Mouse (Mus musculus) kidney, postnatal 25 days (tissue): ENCODE data around the gene Cant1.

Experiments used
- DNase-seq, 2 experiments: peaks; one replicate each; pipeline ENCODE4 v3.0.0; 2021; ENCODE audit warnings: mixed read lengths in 2 of 2

The Cant1 gene

DNA sequence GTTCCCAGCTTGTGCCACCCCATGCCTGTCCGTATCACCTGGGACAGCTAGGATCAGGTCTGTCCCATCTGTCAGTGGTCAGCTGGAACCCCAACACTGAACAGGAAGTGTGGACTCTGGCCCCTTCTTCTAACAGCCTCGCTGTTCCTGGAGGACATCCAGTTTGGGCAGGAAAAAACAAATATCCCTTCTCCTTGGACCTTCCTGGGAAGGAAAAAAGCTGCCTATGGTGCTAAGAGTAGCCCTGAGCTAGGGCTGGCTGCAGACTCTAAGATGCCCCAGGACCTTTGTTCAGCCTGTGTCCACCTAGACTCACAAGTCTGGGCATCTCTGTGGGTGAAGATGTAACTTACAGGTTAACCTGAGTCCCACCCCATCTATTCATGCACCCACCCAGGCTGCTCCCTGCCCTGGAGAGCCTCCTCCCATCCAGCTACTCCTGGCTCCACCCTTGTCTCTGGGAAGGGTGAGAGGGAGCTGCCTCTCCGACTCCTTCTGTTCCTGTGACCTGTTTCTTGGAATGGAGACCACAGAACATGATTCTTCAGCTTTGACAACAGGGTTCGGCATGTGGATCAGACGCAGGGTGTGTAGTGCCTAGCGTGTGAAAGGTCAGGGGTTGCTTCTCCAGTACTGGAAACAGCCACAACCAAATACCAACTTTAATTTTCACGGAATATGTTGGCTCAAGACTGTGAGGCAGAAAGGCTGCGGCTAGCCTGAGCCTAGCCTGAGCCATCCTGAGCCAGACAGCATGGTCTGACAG is 10.2 kb upstream of the Cant1 start:
- DNase-seq: peak; percentile 52 to 68

DNA sequence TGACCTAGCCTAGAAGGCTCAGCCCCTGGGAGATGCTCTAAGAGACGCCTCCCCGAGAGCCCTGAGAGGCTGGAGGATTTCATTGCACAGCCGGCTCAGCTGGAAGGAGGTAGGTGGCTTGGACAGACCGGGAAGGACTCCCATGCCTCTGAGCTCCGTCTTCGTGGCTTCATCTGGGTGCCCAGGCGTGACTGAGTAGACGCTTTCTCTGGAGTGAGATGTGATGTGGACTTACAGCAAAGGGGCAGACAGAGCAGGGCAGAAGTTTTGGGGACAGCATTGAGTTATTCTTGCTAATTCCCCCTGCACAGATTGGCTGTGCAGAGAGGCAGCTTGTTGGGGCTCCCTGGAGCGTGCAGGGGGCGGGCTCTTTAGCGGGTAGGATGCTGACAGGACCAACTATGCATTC is 9.6 kb upstream of the Cant1 start:
- no peak for DNase-seq

DNA sequence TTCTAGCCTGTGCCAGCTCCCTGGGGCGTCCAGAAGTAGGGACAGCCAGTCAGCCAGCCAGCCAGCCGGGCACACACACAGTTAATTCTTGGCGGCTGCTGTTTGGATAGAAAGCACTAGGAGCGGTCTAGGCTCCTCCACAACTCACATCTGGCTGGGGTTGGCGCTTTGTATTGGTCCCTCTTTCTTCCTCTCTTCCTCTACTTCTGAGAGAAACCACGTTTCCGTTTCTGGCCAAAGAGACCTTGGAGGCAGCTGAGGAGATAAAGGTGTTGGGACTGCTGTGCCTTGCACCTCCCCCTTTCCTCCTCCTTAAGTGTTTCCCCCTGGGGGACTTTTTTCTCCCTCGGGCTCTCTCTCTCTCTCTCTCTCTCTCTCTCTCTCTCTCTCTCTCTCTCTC is 9.1 kb upstream of the Cant1 start, which contains the start of gene C1qtnf1:
C1qtnf1 (plus strand) TSS at position 218 of the 400 bp plus-strand sequence.
- DNase-seq: no peak

DNA sequence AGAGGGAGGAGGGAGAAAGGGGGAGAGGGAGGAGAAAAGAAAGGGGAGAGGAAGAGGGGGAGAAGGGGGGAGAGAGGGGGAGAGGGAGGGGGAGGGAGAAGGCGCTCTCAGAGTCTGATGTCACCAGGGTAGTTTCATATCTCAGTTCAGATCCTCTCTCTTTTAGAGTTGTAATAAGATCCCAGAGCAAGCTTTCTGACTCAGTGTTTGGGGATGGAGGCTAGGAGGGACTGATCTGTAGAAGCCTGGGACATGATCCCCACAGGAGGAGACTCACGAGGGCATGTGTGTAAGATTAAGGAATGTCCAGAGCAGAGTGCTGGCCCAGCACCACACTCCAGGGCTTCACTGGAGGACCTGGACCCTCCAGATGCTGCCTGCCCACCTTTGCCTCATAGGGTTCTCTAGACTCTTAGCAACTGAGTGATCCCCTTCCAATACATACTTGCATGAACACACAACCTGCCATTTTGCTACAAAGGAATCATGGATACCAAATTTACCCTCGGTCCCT is 8.4 kb upstream of the Cant1 start:
- DNase-seq: no peak

DNA sequence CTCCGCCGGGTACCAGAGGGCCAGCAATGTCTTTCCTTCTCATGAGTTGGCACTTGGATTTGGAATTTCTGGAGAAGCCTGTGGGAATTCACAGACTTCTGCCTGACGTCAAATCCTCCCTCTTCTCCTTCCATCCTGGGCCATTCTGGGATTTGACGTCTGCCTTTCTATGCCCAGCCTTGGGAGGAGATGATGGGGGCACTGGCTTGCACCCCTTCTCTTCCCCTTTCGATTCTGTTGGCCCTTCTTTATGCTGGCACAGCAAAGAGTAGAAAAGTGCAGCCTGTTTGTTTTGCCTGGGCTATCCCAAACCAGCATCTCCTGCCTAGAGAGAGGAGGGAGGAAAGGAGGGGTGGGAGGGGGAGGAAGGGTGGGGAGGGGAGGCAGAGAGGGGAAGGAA is 7.9 kb upstream of the Cant1 start:
- DNase-seq: no peak

DNA sequence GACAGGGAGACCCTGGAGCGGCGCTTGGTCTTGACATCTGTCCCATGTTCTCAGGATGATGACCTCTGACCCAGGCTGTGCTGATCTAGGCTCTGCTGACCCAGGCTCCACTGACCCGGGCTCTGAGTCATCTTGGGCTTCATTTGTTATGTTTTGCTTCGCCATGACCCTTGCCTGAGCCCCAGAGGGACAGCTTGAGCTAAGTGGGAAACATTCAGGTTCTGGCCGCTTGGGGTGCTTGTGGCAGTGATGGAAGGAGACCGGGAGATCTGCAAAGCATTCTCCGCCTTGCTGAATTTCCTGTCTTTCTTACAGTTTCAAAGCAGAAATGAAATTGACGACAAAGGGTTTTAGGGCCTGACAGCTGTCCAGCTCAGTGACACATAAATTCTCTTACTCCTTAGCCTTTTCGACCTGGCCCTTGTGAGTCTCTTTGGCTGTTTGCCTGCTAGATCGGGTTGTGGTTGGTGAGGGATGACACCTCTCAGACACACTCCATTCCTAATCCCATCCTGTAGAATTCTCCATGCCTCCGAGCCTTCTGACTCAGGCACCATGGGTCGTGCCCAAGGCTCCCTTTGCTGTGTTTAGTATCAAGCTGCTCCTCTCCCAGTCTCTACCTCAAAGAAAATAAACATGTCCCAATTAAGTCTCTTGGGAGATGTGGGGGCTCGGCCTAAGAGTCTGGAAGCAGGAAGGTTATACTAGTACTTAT is 5.9 kb upstream of the Cant1 start:
- peak; percentile 48 to 68 for DNase-seq

DNA sequence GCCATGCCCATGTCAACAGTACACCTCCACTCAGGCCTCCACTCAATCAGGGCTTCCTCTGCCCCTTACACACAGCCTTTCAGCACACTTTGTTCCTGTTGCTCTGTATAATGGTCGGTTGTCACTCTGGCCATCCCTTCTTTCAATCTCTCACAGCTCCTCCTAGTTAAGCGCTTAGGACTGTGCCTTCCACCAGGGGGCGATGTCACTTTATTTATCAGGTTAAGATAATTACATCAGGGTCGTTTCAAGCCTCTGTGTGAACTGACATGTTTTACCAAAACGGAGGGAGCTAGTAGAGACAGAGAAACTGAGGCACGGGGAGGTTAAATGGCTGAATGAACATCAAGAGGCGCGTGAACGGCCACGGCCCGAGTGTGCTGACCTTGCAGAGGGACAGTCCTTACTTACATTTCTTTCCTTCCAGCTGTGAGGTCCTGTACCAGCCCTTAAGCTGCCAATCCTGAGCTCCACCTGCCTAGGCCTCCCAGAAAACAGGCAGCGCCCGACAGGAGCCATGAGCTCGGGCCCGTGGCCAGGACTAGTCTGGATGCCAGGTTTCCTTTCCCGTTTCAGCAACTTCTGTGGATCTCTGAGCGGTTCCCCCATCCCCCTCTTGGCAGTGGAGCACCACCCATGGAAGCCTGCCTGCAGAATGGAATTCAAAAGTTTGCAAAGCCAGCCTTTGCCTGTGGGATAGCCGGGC is 4.5 kb upstream of the Cant1 start:
- peak; percentile 87 to 92 for DNase-seq

DNA sequence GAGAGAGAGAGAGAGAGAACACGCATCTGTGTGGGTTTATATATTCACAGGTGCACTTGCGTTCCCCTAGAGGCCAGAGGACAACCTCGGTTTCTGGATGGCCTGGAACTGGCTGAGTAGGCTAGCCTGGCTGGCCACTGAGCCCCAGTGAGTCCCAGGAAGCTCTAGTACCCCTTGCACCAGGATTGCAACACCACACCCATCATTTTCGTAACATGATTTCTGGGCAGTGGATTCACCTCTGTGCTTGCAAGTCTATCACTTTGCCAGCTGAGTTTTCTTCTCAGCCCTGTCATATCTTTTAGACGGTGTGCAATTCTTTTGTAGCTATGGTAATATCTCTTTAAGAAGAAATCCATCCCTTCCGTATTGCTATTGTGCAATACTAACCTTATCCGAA is 1.4 kb upstream of the Cant1 start:
- no peak for DNase-seq

DNA sequence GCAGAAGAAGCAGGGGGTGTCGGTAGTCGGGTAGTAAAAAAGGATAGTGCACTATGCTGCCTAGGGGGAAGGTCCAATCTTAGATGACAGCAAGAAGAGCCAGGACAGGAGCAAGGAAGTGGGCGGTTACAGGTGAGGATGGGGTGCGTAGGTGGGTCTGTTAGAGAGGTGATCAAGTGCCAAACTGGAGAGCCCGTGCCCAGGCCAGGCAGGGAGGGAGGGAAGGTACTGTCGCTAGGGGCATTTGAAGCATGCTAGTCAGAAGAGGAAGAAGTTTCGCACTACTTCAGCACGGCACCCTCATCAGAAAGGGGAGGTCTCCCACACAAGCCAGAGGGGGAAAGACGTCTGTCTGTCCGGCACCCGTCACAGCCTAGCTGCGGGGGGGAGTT is 448 bp downstream of the Cant1 start:
- DNase-seq: no peak

DNA sequence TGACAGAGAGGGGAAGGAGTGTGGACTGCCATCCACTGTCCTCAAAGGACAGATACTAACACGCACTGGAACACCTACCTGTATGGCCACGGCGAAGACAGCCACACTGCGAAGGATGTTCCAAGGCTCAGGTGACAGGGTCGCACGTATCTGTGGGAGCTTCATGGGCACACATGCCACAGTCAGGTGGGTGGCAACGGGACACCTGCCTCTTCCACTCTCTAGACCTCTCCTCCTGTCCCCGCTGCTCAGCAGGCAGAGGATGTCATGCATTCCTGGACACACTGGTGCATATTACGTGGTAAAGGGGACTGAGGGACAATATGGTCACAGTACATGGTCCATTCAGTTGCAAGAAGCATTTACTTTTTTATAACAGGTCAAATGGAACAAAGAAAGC is 1.4 kb downstream of the Cant1 start:
- DNase-seq: no peak

DNA sequence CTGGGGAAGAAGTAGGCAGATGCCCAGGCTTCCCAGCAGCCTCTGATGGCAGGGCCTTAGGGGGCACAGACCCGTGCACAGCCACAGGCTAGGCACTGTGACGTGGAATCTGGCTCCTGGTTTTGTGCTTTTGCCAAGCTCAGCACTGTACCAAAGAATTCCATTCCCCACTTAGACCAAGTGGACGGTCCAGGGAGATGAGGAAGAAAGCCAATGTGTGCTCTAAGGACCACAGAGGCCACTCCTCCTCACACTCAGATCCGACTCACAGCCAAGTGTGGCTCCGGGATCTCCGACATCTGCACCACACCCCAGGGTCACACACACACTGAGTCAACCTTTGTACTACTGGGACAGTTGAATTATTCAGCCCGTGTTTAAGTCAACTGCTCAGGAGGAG is 2.8 kb downstream of the Cant1 start:
- peak in 1 of 2 experiments; percentile 69 for DNase-seq

DNA sequence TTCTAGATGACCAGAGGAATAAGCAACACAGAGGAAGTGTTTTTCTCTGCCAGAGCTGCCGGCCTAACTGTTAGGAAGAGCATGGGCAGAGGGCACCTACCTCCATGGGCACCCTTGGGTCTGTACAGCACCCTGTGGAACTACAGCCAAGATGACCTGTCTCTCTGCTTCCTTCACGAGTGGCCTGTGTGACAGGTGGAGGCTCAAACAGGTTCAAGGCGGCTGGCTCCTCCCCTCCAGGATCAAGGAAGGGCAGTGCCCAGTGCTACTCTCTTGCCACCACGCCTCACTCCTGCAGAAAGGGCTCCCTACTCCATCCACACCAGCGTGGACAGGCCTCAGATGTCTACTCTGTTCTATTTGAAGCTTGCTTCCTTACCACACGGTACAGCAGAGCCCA is 3.3 kb downstream of the Cant1 start:
- DNase-seq: peak in 1 of 2 experiments; percentile 71

DNA sequence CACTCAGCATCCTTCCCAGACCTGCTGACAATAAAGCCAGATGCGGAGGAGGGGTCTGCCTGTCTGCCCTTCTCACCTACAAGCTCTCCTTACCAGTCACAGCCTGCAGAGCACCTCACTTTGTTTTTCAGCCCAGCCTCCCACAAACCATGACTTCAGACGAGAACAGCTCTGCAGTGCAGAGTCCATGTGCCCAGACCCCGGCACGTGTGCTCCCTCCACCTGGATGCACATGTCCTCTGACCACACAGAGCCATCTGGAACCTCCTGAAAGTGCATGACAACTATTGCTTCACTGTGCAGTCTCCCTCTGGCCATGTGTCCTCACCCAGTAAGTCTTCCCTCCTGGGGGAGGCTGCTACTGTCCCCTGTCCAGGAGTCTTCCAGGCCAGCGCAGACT is 4.6 kb downstream of the Cant1 start:
- peak in 1 of 2 experiments; percentile 75 for DNase-seq

DNA sequence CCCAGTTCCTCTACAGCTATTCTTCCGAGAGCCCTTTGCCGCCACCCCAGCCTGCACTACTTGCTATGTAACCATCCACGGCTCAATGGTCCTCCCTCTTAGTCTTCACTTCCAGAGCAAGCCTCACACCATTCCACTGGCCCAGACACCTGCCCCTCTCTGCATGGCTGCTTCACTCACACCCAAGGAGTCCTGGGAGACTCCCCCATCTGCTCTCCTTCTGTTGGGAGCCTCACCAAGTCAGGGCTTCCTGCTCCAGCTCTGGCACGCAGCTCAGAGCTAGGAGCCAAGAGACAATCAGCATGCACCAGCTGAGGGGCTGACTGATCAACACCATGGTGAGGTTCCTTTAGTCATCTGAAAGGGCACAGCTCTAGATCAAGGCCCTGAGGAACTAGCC is 5.8 kb downstream of the Cant1 start:
- DNase-seq: peak; percentile 39 to 71

DNA sequence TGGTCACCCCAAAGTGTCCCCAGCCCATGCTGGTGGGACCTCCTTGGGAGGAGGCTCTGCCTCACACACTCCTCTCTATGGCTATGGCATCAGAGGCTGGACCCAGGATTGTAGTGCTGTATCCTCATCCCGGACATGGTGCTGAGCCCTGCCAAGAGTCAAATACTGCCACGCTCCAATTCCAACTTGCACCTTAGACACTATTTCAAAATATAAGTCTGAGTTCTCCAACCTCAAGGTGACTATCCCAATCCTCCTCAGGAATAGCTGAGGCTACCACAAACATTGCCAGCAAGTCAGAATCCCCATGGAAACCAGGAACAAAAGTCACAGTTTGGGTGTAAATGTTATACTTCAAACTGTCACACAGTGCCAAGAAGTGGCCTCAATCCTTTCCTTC is 6.3 kb downstream of the Cant1 start:
- peak; percentile 49 to 77 for DNase-seq

DNA sequence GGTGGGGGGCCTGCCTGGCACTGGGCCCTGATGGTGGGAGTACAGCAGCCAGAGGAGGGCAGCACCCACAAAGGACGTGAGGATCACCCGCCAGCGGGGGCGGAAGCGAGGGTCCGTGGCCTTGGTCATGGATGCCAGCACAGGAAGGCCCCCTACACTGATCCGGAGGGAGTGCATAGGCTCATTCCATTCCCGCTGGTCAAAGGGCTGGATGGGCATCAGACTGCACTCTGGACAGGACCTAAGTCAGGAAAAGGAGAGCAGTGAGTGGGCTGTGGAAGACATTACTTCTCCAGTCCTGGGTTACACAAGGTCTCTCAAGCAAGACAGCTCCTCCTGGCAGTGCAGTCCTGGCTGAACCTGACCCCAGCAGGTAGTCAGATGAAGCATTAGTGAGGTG is 7.6 kb downstream of the Cant1 start:
- peak; percentile 40 to 84 for DNase-seq

DNA sequence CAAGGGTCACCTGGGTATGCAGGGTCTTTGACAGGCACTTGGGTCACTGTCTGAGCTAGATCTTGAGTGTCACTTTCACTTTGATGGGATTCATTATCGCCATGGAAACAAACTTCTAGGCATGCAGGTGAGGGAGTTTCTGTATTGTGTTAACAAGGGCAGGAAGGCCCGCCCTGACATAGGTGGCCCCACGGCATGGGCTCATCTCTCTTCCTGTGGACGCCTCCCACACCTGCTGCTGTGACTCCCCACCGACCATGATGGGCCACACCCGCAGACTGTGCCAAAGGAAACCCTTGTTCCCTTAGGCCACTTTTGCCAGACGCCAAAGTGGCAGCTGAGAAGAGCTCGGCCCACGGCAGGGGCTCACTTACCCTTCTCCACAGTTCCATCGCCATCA is 8.4 kb downstream of the Cant1 start:
- DNase-seq: no peak

DNA sequence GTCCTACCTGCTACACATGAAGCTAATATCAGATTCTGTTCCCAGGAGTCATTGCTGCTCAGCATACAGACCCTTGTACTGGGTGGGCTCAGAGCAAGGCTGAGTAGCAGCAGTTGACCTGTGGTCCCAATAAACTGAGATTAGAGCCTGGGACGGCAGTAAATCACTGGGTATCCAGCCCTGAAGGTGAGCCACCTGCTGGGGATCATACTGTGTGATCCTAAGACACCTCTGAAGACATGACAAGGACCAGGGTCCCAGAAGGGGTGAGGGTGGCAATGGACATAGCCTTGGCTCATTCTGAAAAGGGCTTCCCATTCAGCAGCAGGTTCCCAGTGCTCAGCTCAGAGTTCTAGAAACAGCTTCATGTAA is 8.8 kb downstream of the Cant1 start:
- DNase-seq: no peak

DNA sequence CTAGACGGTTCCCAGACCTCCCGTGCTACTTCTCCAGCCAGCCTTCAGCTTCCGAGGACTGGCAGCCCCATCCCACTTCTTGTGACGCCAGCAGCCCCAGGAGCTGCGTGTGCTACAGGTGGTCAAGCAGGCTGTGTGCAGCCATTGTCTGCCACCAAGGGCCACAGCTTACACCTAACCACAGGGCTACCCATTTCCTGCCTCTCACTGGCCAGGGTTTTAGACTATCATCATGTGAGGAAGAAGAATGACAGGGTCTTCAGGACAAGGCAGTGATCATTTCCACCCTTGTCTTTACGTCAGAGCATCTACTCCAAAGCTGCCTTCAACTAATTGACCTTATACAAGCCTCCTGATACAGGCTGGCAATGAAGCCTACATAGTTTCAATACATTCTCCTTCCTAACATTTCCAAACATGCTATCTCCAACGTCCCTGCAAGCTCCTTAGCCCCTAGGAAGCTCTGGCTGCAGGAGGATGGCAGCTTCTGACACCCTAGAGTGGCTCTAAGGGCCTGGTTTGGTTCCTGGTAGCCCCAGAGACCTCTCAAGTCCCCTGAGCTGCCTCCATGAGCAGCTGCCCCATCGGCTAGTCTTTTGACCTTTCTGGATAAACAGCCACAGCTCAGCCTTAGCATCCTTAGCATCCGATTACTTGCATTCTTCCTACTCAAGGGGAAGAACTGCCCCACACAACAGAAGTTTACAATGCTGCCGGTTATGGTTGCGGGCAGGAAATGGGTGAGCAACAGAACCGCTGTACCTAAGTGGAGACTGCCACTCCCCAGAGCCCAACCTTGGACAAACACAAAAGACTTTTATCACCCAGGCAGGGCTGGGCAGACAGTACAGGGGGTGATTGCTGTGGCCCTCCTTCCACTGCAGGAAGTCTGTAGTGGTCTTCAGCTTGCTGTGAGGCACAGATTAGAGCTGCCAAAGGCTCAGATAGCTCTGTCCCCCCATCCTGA is 9.5 kb downstream of the Cant1 start:
- no peak for DNase-seq

DNA sequence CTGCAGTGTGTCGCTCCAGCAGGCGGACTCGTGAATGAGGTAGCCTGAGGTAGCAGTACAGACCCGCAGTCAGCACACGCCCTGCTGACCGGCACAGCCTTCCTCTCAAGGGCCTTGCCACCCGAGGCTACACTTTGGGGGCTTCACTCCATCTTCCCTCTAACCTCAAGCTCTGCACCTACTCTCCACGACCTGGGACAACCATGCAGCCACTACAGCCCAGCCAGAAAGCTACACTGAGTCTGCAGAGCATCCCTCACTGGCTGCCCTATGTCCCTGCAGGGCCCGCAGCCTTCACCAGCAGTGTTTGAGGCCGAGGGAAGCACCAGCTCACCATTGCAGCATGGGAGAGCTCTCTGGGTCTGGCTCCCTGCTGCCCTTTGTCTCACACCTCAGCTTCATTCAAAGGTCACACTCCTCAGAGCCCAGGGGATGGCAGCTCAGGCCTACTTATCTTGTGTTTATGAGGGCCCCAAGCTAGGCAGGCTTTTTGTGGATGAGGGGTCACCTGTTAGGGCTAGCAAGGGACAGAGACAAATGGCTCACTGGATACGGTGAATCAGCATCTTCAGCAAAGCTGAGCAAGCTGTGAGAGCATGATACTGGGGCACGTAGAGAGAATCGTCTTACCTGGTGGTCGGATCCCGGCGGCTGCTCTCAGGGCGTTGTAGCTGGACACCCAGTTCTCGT is 10.7 kb downstream of the Cant1 start:
- peak in 1 of 2 experiments; percentile 46 for DNase-seq

DNA sequence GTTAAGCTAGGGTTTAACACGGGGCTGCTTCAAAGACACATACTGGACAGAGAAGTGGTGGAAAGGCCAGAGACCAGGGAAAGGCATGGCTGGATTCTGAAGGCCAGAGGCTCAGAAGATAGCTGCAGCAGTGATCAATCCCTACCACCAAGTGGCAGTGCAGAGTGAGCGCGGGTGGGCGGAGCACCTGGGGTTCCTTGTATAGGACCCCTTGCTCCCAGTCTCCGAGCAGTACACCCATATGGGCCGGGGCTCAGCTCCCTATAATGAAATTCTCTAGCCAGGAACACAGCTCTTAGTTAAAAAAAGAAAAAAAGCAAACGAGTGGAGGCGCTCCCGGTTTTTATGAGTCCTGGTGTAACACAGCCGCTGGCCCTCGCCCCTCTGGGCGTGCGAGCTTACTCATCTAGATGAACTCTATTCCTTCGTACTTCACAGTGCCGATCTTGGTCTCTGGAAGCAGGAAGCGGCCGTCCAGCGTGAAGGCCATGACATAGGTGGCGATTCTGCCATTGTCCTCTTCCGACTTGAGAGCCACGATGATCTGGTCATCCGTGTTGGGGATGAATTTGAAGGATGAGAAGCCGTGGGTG is 11.5 kb downstream of the Cant1 start:
- DNase-seq: peak; percentile 52 to 69
